Mouse (Mus musculus) adrenal gland, adult 10 weeks (tissue): Measurements from ENCODE around the gene Dio2. TPM values are rescaled to one million over a fixed set of nuclear protein-coding genes. Genes with fewer than 3 reads are reported as not detected.

Experiments
- polyA plus RNA-seq: library from polyadenylated mRNA; stranded (reverse); fragments of 350-450 nt; fragmentation: Illumina TruSeq; extraction: RNeasy Lipid Tissue Mini Kit (QIAGEN cat#74804); gene quantifications from one replicate; pipeline ENCODE4 v1.2.3, GENCODE M21; 2014; ENCODE audit warnings: low read depth, low replicate concordance

Dio2 gene
- 33.2 TPM for polyA plus RNA-seq

GRCm38 (mm10) chr12:90738388-90739223 lies at the start of gene Dio2:
Dio2 (minus strand) TSS chr12:90738438.

